Mouse (Mus musculus) gastrocnemius, postnatal 25 days (tissue): ENCODE measurements around the gene Fgf18. TPM values are rescaled to one million over a fixed set of nuclear protein-coding genes. Genes with fewer than 3 reads are reported as not detected.

Source experiments
- DNase-seq: peaks from one replicate; pipeline ENCODE4 v3.0.0; 2022
- total RNA-seq, 2 experiments: library from RNA; stranded (reverse); gene quantifications; 1 replicate in 1 of 2; 2 replicates in 1 of 2; pipeline ENCODE4 v1.2.3; 2021

The Fgf18 gene
- total RNA-seq, 2 experiments from 2014 or later = 1.8 to 2.0 TPM

DNA sequence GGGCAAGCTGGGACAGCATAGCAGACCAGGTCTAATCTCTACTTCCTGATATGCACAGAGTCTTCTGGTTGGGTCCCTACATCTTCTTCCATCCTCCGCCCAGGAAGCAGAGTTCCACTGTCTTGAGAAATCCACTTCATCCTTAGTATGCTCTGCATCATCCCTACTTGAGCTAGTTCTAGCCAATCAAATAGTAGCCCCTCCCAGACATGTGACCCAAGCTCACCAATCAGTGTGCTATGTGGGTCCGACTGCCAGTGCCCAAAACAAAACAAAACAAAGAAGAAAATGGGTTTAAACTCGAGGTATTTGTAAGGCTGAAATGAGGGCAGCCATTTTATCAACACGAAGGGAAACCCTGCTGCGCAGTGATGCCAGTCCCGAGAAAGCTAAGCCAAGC is 28.7 kb downstream of the Fgf18 start:
- DNase-seq = no peak

DNA sequence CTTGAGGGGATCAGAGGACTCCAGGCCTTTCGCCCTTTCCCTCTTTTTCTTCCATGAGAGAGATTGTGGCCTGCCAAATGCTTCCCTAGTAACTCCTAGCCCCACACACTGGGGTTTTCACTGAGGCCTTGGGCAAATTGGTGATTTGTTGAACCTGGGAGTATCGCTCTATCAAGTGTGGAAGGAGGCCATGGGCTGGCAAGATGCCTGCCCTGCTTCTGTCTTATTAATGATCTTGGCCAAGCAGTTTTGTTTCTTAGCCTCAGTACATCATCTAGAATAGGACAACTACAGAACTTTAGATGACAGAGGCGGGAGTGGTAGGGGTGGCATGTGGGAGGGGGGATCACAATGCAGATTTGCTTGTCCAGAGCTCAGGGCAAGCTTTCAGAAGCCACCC is 31.4 kb downstream of the Fgf18 start:
- no peak for DNase-seq

DNA sequence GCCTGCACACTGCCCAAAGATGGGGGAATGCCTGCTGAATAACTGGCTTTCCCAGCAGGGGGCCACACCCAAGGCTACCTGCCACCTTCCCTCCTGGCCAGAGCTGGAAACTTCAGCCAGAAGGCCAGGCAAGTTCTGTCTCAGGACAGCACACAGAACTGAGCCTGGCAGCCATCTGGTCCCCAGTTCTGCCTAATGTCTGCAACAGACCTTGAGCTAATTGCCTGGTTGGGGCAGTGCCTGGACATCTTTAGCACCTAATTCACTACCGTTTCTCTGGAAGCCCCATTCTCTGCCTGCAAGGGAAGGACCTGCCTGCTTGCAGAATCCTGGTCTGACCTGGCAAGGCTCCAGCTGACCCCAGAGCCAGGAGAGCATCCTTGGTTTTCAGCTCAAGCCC is 34.8 kb downstream of the Fgf18 start:
- DNase-seq = peak; percentile 36

DNA sequence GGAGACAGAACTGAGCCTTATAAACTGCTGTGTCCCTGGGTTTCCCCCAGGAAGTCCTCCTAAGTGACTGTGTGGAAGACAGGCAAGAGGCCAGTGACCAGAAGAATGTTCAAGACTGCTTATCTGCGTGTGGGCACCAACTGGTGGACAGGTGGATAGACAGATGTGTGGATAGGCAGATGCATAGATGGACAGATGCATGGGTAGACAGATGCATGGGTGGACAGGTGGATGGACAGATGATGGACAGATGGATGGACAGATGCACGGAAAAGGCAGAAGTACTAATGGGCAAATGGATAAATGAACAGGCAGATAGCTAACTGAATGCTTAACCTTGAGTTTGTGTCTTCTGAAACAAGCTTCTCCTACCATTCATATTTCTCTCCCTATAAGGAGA is 37.1 kb downstream of the Fgf18 start:
- no peak for DNase-seq

DNA sequence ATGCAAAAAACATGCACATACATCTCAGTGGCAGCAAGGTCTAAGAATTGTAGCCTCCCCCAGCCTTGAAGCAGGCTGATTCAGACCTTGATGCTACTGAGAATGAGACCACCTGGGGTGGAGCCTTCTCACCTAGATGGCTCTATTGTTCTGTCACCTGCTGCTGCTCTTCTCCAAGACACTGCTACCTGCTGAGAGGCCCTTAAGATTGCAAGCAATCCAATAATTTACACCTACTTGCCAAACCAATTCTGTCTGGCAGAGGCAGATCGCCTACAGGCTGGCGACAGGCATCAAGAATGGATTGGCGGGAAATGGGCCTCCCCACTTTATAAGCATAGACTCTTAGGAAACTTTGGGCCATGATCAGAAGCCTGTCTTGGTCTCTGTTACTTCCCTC is 39.7 kb downstream of the Fgf18 start:
- DNase-seq = no peak

DNA sequence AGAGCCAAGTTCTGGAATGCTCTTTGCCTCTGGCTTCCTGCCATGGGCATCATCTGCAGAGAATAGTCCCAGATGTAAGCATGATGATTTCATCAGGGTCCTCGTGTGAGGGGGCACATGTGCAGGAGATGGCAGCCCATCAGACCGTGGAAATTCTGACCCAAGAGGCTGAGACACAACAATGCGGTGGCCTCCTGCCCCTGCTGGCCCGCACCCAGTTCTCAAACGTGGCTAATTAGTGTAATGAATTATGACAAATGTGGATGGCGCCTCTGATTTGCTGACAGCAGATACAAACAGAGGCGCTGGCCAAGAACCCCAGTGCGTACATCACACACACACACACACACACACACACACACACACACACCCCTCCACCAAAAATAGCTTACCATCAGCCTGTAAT is 42.3 kb downstream of the Fgf18 start:
- no peak for DNase-seq

DNA sequence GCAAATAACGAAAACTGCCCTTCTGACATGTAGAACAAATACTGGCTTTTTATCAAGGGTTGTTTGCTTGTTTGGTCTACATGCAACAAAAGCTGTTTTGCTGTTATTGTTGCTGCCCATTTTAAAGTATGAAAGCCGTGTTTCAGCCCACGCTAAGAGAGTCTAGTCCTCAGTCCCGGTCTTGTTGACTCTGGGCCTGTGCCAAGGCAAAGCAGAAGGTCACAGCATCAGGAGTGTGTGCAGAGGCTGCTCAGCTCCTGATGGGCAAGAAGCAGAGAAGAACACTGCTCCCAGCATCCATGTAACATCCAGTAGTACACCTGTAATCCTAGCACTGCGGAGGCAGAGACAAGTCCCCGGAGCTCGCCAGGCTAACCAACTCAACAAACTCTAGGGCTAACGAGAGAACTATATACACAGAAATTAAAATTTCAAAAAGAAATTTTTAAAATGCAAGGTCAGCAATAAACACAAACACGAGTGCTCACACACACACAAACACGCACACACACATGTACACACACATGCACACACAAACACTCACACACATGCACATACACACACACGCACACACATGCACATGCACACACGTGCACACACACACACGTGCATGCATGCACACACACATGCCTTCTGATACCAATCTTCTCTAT is 43.8 kb downstream of the Fgf18 start:
- no peak for DNase-seq

DNA sequence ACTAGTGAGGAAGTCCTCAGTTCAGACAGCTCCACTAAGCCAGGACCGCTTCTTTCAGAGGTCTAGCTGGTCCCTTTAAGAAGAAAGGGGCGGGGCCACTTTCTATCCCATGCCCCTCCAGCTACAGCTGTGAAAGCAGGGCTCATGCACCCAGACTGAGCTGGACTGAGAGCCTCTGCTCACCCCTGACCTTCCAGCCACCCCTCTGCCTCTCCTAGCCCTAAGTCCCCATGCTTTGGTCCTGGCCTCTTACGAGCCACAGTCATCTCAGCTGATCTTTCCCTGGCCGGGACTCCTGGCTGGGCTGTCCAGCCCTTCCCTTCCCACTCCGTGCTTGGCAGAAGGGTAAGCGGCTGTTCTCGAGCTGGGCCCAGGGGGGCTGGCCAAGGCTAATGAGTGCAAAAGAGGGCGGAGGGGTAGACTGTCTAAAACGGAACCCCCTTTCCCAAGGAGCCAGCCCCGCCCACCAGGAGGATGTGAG is 47.1 kb downstream of the Fgf18 start:
- DNase-seq = peak; percentile 80

DNA sequence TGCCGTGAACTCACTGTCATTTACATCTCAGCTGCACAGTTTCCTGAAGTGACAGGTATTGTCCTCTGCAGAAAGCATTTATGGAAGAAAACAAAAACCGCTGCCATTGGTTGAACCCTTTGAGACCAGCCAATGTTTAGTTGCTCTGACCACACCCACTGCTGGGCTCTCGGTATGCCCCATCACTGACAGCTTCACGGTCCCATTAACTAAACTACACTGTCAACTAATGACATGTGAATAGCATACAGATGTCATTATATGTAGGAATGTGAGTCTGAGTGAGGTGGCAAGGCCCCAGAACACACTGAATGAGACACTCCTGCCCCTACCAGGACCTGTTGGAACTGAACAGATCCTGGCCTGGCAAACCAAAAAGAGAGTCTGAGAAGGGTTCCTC is 47.8 kb downstream of the Fgf18 start:
- DNase-seq = no peak

DNA sequence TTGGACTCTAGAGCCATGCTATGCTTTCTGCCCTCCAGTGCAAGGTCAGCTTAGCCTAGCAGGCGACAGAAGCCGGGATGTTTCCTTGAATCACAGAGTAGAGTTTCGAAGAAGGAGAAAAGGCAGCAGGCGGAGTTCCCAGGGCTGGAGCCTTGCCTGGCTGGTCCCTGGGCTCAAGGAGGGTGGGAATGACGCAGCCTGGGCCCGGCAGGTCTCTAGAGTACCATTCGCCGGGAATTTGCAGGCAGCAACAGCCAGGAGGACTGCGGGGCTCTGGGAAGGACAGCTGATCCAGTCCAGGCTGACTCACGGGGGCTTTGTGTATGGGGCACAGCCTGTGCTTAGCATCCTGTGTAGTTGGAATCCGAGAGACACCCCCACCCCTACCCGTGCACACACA is 48.8 kb downstream of the Fgf18 start:
- DNase-seq = peak; percentile 86

DNA sequence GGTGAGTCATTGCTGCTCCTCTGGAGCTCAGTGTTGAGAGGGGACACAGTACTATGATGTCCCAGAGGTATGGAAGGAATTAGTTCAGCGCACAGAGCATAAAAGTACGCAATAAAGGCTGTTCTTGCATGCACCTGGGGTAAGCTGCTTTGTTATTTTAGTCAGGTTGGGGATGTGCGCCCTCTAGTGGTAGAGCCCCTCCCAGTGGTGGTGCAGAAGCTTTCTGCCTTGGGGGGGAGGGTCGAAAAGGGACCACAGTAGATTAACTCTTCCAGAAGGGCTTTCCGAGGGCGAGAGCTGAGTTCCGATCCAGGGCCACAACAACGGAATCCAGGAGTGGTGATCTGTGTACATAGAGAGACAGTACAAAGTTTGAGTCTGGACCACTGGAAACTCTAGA is 49.3 kb downstream of the Fgf18 start:
- DNase-seq = no peak

DNA sequence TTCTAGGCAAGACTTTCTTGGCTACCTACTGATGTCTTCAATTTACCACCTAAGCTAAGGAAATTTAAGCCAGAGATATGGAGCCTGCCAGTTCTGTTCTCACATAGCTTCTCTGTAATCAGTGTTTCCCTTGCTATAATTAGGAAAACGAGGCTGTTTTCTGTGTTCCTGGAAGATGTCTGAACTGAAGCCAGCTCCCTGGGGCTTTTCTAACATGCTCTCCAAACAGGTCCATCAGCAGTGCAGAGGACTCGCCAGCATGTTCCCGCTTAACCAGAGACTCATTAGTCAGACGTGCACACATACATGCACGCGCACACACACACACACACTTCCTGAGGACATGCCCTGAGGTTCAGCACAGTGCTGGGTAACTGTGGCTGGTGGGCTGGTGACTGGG is 57.3 kb downstream of the Fgf18 start:
- DNase-seq = no peak

DNA sequence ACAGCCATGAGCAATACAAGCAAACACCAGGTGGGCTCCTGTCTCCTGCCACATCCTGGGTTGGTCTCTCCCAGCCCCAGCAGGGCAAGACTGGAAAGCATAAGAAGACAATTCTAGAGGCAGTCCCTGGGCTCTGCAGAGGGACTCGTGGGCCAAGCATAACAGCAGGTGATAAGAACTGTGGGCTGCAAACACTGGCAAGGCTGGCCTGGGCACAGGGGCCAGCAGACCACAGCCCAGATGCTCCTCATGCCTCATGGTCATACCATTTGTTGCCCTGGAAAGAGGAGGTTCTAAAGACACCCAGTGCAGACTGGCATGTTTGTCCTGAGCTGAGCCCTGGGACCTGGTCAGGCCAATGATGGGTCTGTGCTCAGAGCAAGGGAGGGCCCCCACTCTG is 59.0 kb downstream of the Fgf18 start:
- DNase-seq = no peak

DNA sequence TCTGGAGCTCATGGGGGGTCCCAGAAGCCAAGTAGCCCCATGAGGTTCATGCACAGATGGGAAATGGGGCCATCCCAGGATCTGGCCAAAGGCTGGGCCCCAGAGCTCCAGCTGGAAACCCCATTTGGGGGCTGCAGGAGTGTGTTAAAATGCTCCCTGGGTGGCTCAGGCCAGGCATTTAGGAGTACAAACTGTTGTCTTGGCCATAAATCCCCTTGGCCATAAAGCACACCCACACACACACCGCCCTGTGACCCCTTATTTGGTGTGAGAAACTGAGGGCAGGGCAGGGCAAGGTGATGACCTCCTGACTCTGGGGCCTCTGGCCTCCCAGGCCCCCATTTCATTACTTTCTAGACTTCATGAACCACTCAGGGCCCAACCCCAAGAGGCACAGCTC is 61.2 kb downstream of the Fgf18 start:
- DNase-seq = no peak

DNA sequence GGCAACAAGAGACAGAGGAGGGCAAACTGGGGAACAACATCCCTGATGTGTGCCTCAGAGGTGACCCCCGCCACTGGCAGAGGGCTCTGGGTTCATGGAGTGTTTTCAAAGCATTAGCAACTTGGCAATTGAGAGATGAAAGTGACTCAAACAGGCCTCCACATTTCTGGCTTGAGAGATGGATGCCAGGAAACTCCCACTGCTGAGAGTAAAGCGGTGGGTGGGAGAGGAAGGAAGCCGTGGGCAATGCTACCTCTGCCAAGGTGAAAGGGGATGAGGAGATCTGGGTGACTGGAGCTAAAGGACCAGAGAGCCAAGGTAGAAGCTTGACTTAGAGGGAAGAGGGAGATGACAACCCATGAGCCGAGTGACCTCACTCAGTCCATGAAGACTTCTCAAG is 61.7 kb downstream of the Fgf18 start:
- no peak for DNase-seq

DNA sequence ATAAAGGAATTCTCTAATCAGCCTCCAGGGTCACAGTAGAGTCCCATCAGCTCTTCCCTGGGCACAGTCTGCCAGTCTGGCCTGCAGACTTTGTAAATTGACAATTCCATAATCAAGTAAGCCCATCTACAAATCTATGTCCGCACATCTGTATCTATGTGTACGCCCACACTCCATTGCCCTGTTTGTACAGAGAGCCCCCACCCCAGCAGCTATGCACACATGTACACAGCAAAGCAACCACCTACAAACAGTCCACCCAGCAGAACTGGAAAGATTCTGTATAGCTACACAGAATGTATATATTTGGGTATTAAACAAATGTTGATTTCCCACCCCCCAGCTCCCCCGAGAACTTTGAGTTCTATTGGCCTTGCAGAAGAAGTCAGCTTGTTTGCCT is 62.1 kb downstream of the Fgf18 start:
- DNase-seq = no peak

DNA sequence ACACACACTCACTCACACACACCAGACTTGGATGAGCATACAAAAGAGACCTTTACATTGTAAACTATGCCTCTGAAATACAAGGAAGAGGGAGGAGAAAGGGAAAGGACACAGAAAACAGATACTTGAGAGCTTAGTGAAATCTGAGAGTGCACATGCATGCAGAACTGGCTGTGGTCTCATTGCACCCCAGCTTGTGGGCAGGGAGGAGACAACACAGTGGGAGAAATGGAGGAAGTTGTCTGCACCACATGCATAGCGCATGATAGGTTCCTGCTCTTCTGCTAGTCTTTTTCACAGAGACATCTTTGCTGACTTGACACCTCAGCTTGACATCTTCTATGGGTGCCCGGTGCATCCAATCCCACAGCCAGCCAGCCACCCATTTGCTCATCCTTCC is 63.2 kb downstream of the Fgf18 start:
- no peak for DNase-seq

DNA sequence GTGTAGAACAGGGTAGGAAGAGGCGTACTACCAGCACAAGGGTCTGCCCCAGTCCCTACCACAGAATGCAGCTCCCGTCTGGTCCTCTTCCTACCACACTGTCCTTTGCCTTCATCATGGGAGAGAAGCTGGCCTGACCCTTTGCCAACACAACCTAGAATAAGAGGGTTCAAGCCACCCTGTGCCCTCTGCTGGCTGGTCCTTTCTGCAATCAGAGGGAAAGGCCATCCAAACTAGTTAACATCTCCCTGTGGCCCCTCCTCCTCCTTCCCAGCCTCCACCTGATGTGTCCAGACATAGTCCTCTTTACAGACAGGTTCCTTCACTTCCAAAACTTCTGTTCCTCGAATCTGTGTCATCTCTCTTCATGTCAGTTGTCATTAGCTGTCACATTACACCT is 66.0 kb downstream of the Fgf18 start:
- no peak for DNase-seq

DNA sequence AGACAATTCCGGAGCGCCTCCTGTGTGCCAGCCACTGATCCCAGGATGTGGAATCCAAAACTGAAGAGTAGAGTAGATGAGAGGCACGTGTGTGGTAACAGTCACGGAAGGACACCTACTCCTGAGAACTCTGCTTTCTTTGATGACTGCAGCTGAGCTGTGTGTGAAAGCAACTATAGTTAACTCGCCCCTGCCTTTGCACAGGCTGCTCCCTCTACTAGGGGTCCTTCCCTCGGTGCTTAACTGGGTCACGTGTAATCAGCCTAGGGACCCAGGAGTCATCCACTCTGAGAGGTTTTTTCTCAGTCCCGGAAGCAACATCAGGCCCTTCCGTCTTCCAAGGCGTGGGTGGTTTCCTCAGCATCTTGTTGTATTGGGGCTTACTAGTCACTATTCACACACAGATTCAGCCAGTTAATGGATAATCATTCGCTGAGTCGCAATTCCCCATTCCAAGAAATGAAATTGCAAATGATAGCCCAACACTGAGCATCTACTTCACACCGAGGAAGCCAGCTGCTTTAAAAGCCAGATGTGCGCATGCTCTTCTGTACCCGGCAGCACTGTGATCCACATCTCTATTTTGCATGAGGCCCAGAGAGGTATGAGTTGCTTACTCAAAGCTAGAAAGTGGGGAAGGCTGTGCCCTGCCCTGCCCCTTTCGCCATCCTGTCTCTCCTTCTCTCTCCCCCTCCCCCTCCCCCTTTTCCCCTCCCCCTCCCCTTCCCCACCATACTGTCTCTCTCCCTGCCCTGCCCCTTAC is 67.0 kb downstream of the Fgf18 start:
- DNase-seq = no peak

DNA sequence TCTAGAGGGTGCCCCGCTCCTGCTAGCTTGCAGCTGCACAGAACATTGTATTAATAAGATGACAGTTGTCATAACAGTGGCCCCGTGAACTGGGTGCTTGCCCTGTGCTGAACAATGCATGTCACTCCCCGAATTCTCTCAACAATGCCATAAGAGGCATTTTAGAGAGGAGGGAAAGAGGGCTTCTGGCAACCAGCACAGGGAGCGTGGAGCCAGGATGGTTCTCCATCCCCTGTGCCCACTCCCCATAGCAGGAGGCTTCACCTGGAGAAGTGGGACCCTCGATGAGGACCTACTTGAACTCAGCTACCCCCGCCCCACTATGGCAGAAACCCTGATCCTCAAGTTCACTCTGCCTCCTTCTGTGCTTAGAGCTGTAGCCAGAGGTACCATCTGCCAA is 67.8 kb downstream of the Fgf18 start:
- no peak for DNase-seq

DNA sequence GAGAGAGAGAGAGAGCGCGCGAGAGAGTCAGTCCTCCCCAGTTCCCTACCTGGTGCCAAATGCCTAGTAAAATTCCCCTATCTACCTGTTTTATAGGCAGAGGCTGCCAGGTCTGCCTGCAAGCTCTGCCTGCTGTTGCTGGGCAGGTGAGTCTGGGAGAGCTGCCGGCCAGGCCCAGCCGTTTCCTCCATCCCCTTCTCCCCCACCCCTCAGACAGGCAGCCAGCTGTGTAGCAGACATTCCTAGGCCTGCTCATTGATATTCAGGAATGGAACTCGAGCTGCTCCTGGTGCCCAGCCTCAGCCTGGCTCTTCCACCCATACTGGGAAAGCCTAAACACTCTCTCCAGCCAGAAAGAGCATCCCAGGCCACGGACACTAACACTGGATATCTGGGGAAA is 69.2 kb downstream of the Fgf18 start:
- DNase-seq = no peak

DNA sequence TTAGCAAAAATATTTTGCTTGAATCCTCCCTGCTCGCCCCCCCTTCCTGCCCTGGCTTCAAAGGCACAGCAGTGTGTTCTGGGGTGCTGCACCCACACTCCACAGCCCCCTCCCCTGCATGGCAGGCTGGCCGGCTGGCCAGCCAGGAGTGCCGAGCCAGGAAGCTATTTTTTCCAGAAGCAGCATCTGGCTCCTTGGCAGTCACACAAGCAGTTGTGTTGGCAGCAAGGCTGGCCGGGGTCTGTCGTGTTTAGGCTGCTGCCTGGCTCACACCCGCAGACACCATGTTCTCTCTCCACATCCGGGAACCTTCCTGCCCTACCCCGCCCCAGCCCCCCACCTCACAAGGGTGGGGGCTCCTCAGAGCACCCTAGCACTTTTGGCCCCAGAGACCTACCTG is 71.9 kb downstream of the Fgf18 start:
- DNase-seq = peak; percentile 74

DNA sequence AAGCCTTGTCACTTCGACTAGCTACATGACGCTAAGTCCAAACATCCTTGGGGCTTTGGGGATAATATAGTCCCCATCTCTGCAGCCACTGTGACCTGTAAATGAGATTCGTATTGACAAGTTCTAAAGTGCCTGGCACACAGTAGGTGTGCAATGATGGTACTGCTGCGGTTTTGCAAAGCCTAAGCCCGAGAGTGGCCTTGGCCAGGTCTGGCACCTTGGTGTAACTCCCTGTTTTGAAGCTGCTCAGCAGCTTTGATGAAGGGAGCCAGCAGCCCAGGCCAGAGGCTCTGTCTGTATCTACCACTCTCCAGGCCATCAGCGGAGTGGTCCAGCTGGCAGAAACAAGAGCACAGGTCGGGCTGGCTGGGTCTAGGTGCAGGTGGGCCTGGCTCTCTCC is 72.7 kb downstream of the Fgf18 start:
- peak; percentile 23 for DNase-seq

DNA sequence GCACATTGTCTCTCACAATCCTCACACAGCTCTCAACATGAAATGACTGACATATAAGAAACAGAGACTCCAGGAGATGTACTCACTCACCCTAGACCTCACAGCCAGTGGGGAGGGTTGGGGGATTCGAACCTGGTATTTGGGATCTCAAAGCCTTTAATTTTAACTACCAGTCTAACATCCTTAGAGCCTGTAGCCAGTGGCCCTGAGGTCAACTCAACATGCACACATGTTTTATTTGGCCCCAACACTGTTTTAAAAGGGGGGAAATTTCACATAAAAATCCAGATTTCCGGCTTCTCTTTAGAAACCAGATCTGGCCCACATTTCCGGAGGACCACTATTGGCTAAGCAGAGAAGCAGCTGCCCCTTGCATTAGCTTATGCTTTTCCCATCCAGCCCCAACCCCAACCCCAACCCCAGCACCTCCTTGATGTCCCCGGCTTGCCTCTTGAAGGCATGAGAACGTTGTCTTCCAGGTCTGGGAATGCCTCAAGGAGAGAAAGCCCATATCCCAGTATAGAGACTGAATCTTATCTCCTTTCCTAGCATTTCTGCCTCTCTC is 75.8 kb downstream of the Fgf18 start:
- DNase-seq = no peak
